Mouse (Mus musculus) hindbrain, postnatal 0 days (tissue): Measurements from ENCODE around the gene 5330417H12Rik. TPM values are rescaled to one million over a fixed set of nuclear protein-coding genes. Genes with fewer than 3 reads are reported as not detected.

Experiments used
- ATAC-seq: fragments of 200-750 bp; cut with Nextera tagmentation; 2 replicates; pipeline ENCODE4 v1.8.0; 2017; ENCODE audit warnings: mild to moderate bottlenecking, moderate TSS enrichment, moderate library complexity
- DNase-seq: peaks from one replicate; pipeline ENCODE4 v3.0.0-alpha.2; 2015; ENCODE audit warnings: low spot score
- H3K27ac ChIP-seq: fragments of 300-500 bp; sonication (generic); 2 replicates; pipeline ENCODE4 v1.5.1; 2014; ENCODE audit warnings: mild to moderate bottlenecking
- H3K27me3 ChIP-seq: fragments of 300-500 bp; sonication (generic); 2 replicates; pipeline ENCODE4 v1.6.1; 2014; ENCODE audit warnings: low read length, mixed read lengths; ENCODE audit not compliant: insufficient read depth
- H3K36me3 ChIP-seq: fragments of 300-500 bp; sonication (generic); 2 replicates; pipeline ENCODE4 v1.6.1; 2014; ENCODE audit warnings: low read length, mixed read lengths; ENCODE audit not compliant: insufficient read depth
- H3K4me1 ChIP-seq: fragments of 300-500 bp; sonication (generic); 2 replicates; pipeline ENCODE4 v1.6.1; 2014; ENCODE audit warnings: antibody characterized with exemption, low read length, mixed read lengths; ENCODE audit not compliant: insufficient read depth
- H3K4me2 ChIP-seq: fragments of 300-500 bp; sonication (generic); 2 replicates; pipeline ENCODE4 v1.6.1; 2014; ENCODE audit warnings: low read depth, mild to moderate bottlenecking, low read length, moderate library complexity, mixed read lengths
- H3K4me3 ChIP-seq: fragments of 300-500 bp; sonication (generic); 2 replicates; pipeline ENCODE4 v1.5.1; 2014; ENCODE audit warnings: low read length
- H3K9ac ChIP-seq: fragments of 300-500 bp; sonication (generic); replicated peaks from 2 replicates; pipeline ENCODE4 v1.6.1; 2014; ENCODE audit warnings: mild to moderate bottlenecking, low read length, moderate library complexity, mixed read lengths
- H3K9me3 ChIP-seq: fragments of 300-500 bp; sonication (generic); 2 replicates; pipeline ENCODE4 v1.6.1; 2016; ENCODE audit warnings: low read length, mixed read lengths
- CTCF ChIP-seq: IDR thresholded peaks from 2 replicates; pipeline ENCODE4 v1.5.1; 2016; ENCODE audit warnings: antibody characterized with exemption, control low read depth, low read depth
- WGBS: fragments of 180-500 bp; shearing (Covaris S2); extraction: QIAGEN DNeasy Blood & Tissue Kit; methylation state at CpG from one replicate; pipeline ENCODE4 v1.1.7; 2014; 5-methylcytosine and 5-hydroxymethylcytosine counted together
- polyA plus RNA-seq: library from polyadenylated mRNA; unstranded; fragments of >200 nt; fragmentation: Nextera tagmentation; extraction: Ambion mirVana; gene quantifications from 2 replicates; pipeline ENCODE4 v1.2.1, GENCODE M21; 2015
- total RNA-seq: library from RNA; depleted of rRNA; stranded (reverse); fragments of >200 nt; gene quantifications from 2 replicates; pipeline ENCODE4 v1.2.3, GENCODE M21; 2014

The 5330417H12Rik gene
- total and polyA plus RNA-seq, 2 experiments from 2014 or later, result not detected

- Histone ChIP-seq H3K4me1 (no peaks in the 10 kb centered on the region), H3K9ac (no peak overlapping the region), H3K36me3 (no peaks in the 10 kb centered on the region), H3K4me2 (no peak overlapping the region), H3K27me3 (no peaks in the 10 kb centered on the region), H3K4me3 (no peak overlapping the region), H3K9me3 (no peaks in the 10 kb centered on the region), H3K27ac (no peak overlapping the region)
- no peak for DNase-seq
- WGBS, result 85% methylated on average over 6 of the region's 6 CpGs
- no peak for ATAC-seq
- no peak for TF ChIP-seq CTCF
These were observed 820 bp upstream of the 5330417H12Rik start for GRCm38 (mm10) chr7:107625781-107626180.

- no peak for ATAC-seq
These were observed 529 bp downstream of the 5330417H12Rik start for GRCm38 (mm10) chr7:107624432-107624831.

GRCm38 (mm10) chr7:107620137-107620536, 4.8 kb downstream of the 5330417H12Rik start:
- Histone ChIP-seq H3K4me2 (no peak overlapping the region), H3K27me3 (no peaks in the 10 kb centered on the region), H3K4me1 (no peaks in the 10 kb centered on the region), H3K9me3 (no peaks in the 10 kb centered on the region), H3K4me3 (no peak overlapping the region), H3K36me3 (no peaks in the 10 kb centered on the region), H3K27ac (no peak overlapping the region), H3K9ac (no peak overlapping the region)
- no peak for ATAC-seq
- TF ChIP-seq CTCF, result no peak
- DNase-seq, result no peak
- 79% methylated on average over 3 of the region's 3 CpGs for WGBS

More at GRCm38 (mm10) chr7:107624432-107624831, 529 bp downstream of the 5330417H12Rik start:
- Histone ChIP-seq H3K9me3 (no peaks in the 10 kb centered on the region), H3K27ac (no peak overlapping the region), H3K27me3 (no peaks in the 10 kb centered on the region), H3K4me2 (no peak overlapping the region), H3K36me3 (no peaks in the 10 kb centered on the region), H3K4me1 (no peaks in the 10 kb centered on the region), H3K9ac (no peak overlapping the region), H3K4me3 (no peak overlapping the region)
- WGBS, result 71% methylated on average over 3 of the region's 3 CpGs
- DNase-seq, result no peak
- TF ChIP-seq CTCF, result no peak

- no peaks in the 10 kb centered on the region for H3K4me1 ChIP-seq
- ATAC-seq, result no peak
- H3K9me3 ChIP-seq, result no peaks in the 10 kb centered on the region
- no peak overlapping the region for H3K4me2 ChIP-seq
- DNase-seq, result no peak
- TF ChIP-seq CTCF, result no peak
- no peak overlapping the region for H3K27ac ChIP-seq
- H3K4me3 ChIP-seq, result no peak overlapping the region
- no peaks in the 10 kb centered on the region for H3K36me3 ChIP-seq
- 74% methylated on average over 4 of the region's 4 CpGs for WGBS
- no peak overlapping the region for H3K9ac ChIP-seq
- H3K27me3 ChIP-seq, result no peaks in the 10 kb centered on the region
These were observed 5.7 kb downstream of the 5330417H12Rik start for GRCm38 (mm10) chr7:107619225-107619624.

GRCm38 (mm10) chr7:107618028-107618992, 6.7 kb downstream of the 5330417H12Rik start:
- Histone ChIP-seq H3K36me3 (no peaks in the 10 kb centered on the region), H3K9ac (no peak overlapping the region), H3K9me3 (no peaks in the 10 kb centered on the region), H3K4me1 (no peaks in the 10 kb centered on the region), H3K27ac (no peak overlapping the region), H3K4me2 (no peak overlapping the region), H3K27me3 (no peaks in the 10 kb centered on the region), H3K4me3 (no peak overlapping the region)
- no peak for TF ChIP-seq CTCF
- DNase-seq (no peak), ATAC-seq (peak; percentile 29; the same call in 1 of the 2 replicates)
- 33% methylated on average over 10 of the region's 11 CpGs for WGBS

- Histone ChIP-seq H3K27ac (no peak overlapping the region), H3K4me3 (no peak overlapping the region), H3K36me3 (no peaks in the 10 kb centered on the region), H3K4me2 (no peak overlapping the region), H3K9me3 (no peaks in the 10 kb centered on the region), H3K4me1 (no peaks in the 10 kb centered on the region), H3K27me3 (no peaks in the 10 kb centered on the region), H3K9ac (no peak overlapping the region)
- DNase-seq, result no peak
- TF ChIP-seq CTCF, result no peak
- ATAC-seq, result no peak
- 95% methylated on average over 5 of the region's 5 CpGs for WGBS
These were observed 14.1 kb downstream of the 5330417H12Rik start for GRCm38 (mm10) chr7:107610880-107611279.
